Mouse (Mus musculus): ENCODE measurements around the gene Nsfl1c.

- TF ChIP-seq TAL1 (conservative IDR thresholded peaks at IDR 0.05; ENCODE audit: low read depth, low read length) (no peak), CTCF (IDR thresholded peaks at IDR 0.05; ENCODE audit: low read depth, low read length) (no peak), GATA1 (IDR thresholded peaks at IDR 0.05; ENCODE audit: borderline replicate concordance, low read length) (no peak), POLR2AphosphoS5 (IDR thresholded peaks at IDR 0.05; ENCODE audit: insufficient replicate concordance, low read depth, low read length) (no peak)
Measured at GRCm38 (mm10) chr2:151535961-151536617, 42.1 kb downstream of the Nsfl1c start.
